Mouse (Mus musculus): Measurements from ENCODE around the gene Coq6. TPM values are rescaled to one million over a fixed set of nuclear protein-coding genes. Genes with fewer than 3 reads are reported as not detected.

The Coq6 gene
- polyA plus RNA-seq, 1 experiment from 2014 or later = 37.5 TPM

DNA sequence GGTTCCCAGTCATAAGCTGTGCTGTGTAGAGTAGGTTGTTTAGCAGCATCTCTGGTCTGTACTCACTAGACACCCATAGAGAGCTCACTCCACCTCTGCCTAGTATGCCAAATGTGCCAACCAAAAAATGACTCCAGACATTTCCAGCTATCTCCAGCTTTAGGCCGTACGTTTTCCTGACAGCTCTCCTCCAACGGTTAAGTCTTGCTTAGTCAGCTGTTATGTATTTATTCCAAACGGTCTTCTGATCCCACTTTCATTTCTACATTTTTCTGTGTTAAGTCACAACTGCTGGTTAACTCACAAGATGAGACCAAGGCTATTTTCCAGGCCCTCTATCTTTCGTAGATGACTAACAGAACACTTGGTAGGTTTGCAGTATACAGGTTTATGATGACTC, 37.2 kb downstream of the Coq6 start:
- Histone ChIP-seq H3K4me3 (no peak overlapping the region), H3K36me3 (0 out of 2 replicates have a peak, but pooled peaks cover 5% of the 10 kb centered on the region), H3K9ac (no peak overlapping the region), H3K27me3 (no peaks in the 10 kb centered on the region), H3K4me2 (replicated peaks) (no peak overlapping the region), H3K9me3 (replicated peaks) (no peaks in the 10 kb centered on the region), H3K4me1 (no peaks in the 10 kb centered on the region), H3K27ac (no peak overlapping the region)
- 88% methylated on average over 5 of the region's 5 CpGs for whole genome bisulfite sequencing
- ATAC-seq (ENCODE audit: low FRiP score) = no peak

- no peaks in the 10 kb centered on the region for H3K9me3 ChIP-seq (replicated peaks)
- 83% methylated on average over 9 of the region's 9 CpGs for WGBS
Observed at GRCm38 (mm10) chr12:84399135-84399534, 37.7 kb downstream of the Coq6 start.

GRCm38 (mm10) chr12:84399663-84400062, 38.2 kb downstream of the Coq6 start:
- H3K27me3 ChIP-seq = no peaks in the 10 kb centered on the region
- no peak overlapping the region for H3K9ac ChIP-seq
- H3K4me2 ChIP-seq (replicated peaks) = no peak overlapping the region
- no peak overlapping the region for H3K4me3 ChIP-seq
- no peaks in the 10 kb centered on the region for H3K4me1 ChIP-seq
- 81% methylated on average over 9 of the region's 9 CpGs for WGBS
- 0 out of 2 replicates have a peak, but pooled peaks cover 5% of the 10 kb centered on the region for H3K36me3 ChIP-seq
- H3K27ac ChIP-seq = no peak overlapping the region
- no peaks in the 10 kb centered on the region for H3K9me3 ChIP-seq (replicated peaks)
- no peak for ATAC-seq (ENCODE audit: low FRiP score)

More at GRCm38 (mm10) chr12:84399135-84399534, 37.7 kb downstream of the Coq6 start:
- Histone ChIP-seq H3K4me3 (no peak overlapping the region), H3K4me2 (replicated peaks) (no peak overlapping the region), H3K4me1 (no peaks in the 10 kb centered on the region), H3K36me3 (0 out of 2 replicates have a peak, but pooled peaks cover 5% of the 10 kb centered on the region), H3K27me3 (no peaks in the 10 kb centered on the region), H3K9ac (no peak overlapping the region), H3K27ac (no peak overlapping the region)
- ATAC-seq (ENCODE audit: low FRiP score) = no peak

- H3K4me2 ChIP-seq (replicated peaks) = no peak overlapping the region
- no peaks in the 10 kb centered on the region for H3K9me3 ChIP-seq (replicated peaks)
- H3K27me3 ChIP-seq = no peaks in the 10 kb centered on the region
- H3K36me3 ChIP-seq = 0 out of 2 replicates have a peak, but pooled peaks cover 5% of the 10 kb centered on the region
- H3K4me1 ChIP-seq = no peaks in the 10 kb centered on the region
- ATAC-seq (ENCODE audit: low FRiP score) = no peak
- no peak overlapping the region for H3K4me3 ChIP-seq
- WGBS = 88% methylated on average over 3 of the region's 3 CpGs
- H3K27ac ChIP-seq = no peak overlapping the region
- no peak overlapping the region for H3K9ac ChIP-seq
Observed at GRCm38 (mm10) chr12:84400068-84400467, 38.6 kb downstream of the Coq6 start.

- no peak overlapping the region for H3K4me3 ChIP-seq
- WGBS = 78% methylated on average over 3 of the region's 3 CpGs
- H3K9ac ChIP-seq = no peak overlapping the region
- no peak overlapping the region for H3K4me2 ChIP-seq (replicated peaks)
- H3K36me3 ChIP-seq = 0 out of 2 replicates have a peak, but pooled peaks cover 5% of the 10 kb centered on the region
- no peak overlapping the region for H3K27ac ChIP-seq
- no peaks in the 10 kb centered on the region for H3K27me3 ChIP-seq
- no peak for ATAC-seq (ENCODE audit: low FRiP score)
- no peaks in the 10 kb centered on the region for H3K4me1 ChIP-seq
- H3K9me3 ChIP-seq (replicated peaks) = no peaks in the 10 kb centered on the region
Observed at GRCm38 (mm10) chr12:84400653-84401052, 39.2 kb downstream of the Coq6 start.

GRCm38 (mm10) chr12:84402923-84403322, 41.5 kb downstream of the Coq6 start:
- Histone ChIP-seq H3K27me3 (no peaks in the 10 kb centered on the region), H3K4me1 (peaks cover 4% of the 10 kb centered on the region), H3K4me3 (no peak overlapping the region), H3K9ac (no peak overlapping the region), H3K36me3 (no peaks in the 10 kb centered on the region), H3K27ac (no peak overlapping the region), H3K9me3 (replicated peaks) (no peaks in the 10 kb centered on the region), H3K4me2 (replicated peaks) (no peak overlapping the region)
- WGBS = 83% methylated on average over 9 of the region's 9 CpGs
- no peak for ATAC-seq (ENCODE audit: low FRiP score)

- Histone ChIP-seq H3K9me3 (replicated peaks) (no peaks in the 10 kb centered on the region), H3K36me3 (no peaks in the 10 kb centered on the region), H3K27me3 (0 out of 2 replicates have a peak, but pooled peaks cover under 1% of the 10 kb centered on the region), H3K27ac (no peak overlapping the region), H3K4me1 (peaks cover 13% of the 10 kb centered on the region), H3K4me3 (no peak overlapping the region), H3K9ac (no peak overlapping the region), H3K4me2 (replicated peaks) (no peak overlapping the region)
- WGBS = 79% methylated on average over 6 of the region's 6 CpGs
- no peak for ATAC-seq (ENCODE audit: low FRiP score)
Observed at GRCm38 (mm10) chr12:84404541-84404940, 43.1 kb downstream of the Coq6 start.

DNA sequence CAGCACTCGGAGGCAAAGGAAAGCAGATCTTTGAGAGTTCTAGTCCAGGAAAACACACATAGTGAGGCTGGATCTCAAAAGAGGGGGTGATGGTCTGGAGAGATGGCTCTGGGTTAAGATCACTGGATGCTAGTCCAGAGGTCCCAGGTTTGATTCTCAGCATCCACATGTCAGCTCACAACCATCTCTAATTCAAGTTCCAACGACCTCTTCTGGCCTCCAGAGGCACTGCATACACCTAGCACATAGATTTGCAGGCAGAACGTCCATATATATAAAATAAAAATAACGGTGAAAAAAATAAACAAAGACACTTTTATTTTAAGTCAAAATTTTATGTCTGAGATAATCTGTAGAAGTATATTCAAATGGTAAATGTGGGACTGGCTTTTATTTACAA, 45.8 kb downstream of the Coq6 start:
- Histone ChIP-seq H3K4me2 (replicated peaks) (no peak overlapping the region), H3K9me3 (replicated peaks) (no peaks in the 10 kb centered on the region), H3K27me3 (0 out of 2 replicates have a peak, but pooled peaks cover 2% of the 10 kb centered on the region), H3K4me3 (no peak overlapping the region), H3K9ac (no peak overlapping the region), H3K4me1 (peaks cover 13% of the 10 kb centered on the region), H3K36me3 (no peaks in the 10 kb centered on the region), H3K27ac (no peak overlapping the region)
- WGBS = 64% methylated on average over 4 of the region's 4 CpGs
- no peak for ATAC-seq (ENCODE audit: low FRiP score)

DNA sequence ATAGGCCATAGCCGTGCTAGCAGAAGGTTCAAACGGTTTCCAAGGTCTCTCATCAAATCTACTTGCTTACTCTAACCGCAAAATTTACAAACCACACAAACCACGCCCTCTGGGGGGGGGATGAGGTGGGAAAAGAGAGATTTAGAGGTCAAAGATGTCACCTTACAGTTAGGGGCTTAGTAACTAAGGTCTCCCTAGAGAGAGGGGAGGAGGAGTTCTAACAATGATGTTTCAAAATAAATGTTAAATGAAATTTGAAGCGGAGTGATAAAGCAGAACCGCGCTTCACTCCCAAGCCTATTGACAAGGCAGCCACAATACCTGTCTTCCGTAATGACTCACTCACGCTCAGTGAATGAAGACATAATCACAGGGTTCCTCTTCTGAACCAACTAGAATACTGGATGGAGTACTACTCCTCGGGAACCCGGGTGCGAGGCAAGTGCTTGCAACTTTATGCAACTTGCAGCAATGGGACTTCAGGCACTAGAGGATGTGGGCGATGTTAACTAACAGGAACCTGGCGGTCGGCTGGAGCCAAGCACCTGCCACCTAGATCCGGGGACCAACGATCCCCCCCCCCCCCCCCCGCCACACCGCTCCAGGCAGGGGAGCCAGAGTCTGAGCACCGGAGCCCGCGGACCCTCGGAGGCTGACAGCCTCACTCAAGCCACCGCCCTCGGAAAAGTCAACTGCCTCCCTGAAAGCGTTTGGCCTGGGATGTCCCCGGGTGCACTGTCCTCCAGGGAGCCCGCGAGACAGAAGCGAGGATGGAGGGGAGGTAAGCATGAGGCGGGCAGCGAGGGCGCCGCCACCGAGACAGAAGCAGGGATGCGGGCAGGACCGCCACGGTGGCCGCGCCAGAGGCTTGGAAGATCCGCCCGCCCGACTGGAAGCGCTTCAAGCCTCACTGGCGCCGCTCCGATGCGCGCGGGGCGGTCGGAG, 46.7 kb downstream of the Coq6 start:
- Histone ChIP-seq H3K36me3 (no peaks in the 10 kb centered on the region), H3K27ac (peak overlapping the region; percentile 88), H3K4me2 (replicated peaks) (peak overlapping the region; percentile 93), H3K4me3 (peak overlapping the region; percentile 81), H3K4me1 (peaks cover 13% of the 10 kb centered on the region), H3K9me3 (replicated peaks) (no peaks in the 10 kb centered on the region), H3K27me3 (0 out of 2 replicates have a peak, but pooled peaks cover 2% of the 10 kb centered on the region), H3K9ac (peak overlapping the region; percentile 84)
- peak; percentile 78 for ATAC-seq (ENCODE audit: low FRiP score)
- WGBS = 2% methylated on average over 51 of the region's 52 CpGs

GRCm38 (mm10) chr12:84408819-84409507, 47.5 kb downstream of the Coq6 start, which contains the start of the genes Entpd5 and Bbof1:
Gene Entpd5 (minus strand): TSS chr12:84409029.
Gene Bbof1 (plus strand): TSS chr12:84409071.
- WGBS = 2% methylated on average over 46 of the region's 63 CpGs
- peak within 1 kb of the TSS; percentile 81 for H3K4me3 ChIP-seq
- H3K4me2 ChIP-seq (replicated peaks) = peak within 1 kb of the TSS; percentile 93
- H3K27ac ChIP-seq = peak within 1 kb of the TSS; percentile 88
- peaks cover 13% of the 10 kb centered on the region for H3K4me1 ChIP-seq
- H3K9me3 ChIP-seq (replicated peaks) = no peaks in the 10 kb centered on the region
- ATAC-seq (ENCODE audit: low FRiP score) = peak; percentile 91
- peak within 1 kb of the TSS; percentile 84 for H3K9ac ChIP-seq
- H3K27me3 ChIP-seq = 0 out of 2 replicates have a peak, but pooled peaks cover 2% of the 10 kb centered on the region
- H3K36me3 ChIP-seq = no peaks in the 10 kb centered on the region

DNA sequence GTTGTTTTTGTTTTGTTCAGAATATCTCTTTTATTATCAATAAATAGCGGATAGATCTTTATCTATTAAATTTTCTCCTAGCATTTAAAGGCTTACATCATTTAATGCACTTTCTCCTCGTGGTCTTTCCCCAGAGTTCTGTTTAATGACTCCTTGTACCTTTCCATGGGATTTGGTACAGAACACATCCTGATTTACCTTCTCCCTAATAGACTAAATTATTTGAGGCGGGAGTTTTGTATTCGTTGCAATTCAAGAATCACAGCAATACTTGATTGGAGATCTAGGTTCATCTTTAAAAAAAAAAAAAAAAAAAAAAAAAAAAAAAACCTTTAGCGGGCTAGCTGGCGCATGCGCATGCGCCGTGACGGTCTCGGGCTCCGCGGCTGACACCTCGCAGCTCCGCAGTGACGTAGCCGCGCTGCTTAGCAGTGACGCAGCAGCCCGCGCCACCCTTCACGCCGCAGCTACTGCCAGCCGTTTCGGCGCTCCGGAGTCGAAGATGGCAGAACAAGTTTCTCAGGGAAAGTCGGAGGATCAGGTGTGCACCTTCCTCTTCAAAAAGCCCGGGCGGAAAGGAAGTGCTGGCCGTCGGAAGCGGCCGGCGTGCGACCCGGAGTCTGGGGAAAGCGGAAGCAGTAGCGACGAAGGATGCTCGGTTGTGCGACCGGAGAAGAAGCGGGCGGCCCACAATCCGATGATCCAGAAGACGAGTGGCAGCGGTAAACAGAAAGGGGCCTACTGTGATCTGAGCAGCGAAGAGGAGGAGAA, 55.6 kb downstream of the Coq6 start, which contains the start of gene Rnf113a2:
Gene Rnf113a2 (plus strand): TSS at position 363 of the 771 bp plus-strand sequence.
- Histone ChIP-seq H3K4me3 (peak within 1 kb of the TSS; percentile 56), H3K9me3 (replicated peaks) (no peaks in the 10 kb centered on the region), H3K27me3 (no peaks in the 10 kb centered on the region), H3K4me2 (replicated peaks) (peak within 1 kb of the TSS; percentile 69), H3K27ac (peak within 1 kb of the TSS; percentile 67; the same call in 1 of the 2 replicates), H3K9ac (peak within 1 kb of the TSS; percentile 66), H3K36me3 (no peaks in the 10 kb centered on the region), H3K4me1 (peaks cover 3% of the 10 kb centered on the region; the same call in 1 of the 2 replicates)
- ATAC-seq (ENCODE audit: low FRiP score) = peak; percentile 89
- WGBS = 3% methylated on average over 50 of the region's 50 CpGs

Data from hindbrain, embryonic 12.5 days (tissue).